Mouse (Mus musculus): ENCODE results near the gene Pbx4. TPM values are rescaled to one million over a fixed set of nuclear protein-coding genes. Genes with fewer than 3 reads are reported as not detected.

Pbx4 gene
- polyA plus RNA-seq, 1 experiment from 2014 or later = 42.5 TPM

GRCm38 (mm10) chr8:69893863-69894262, 61.6 kb downstream of the Pbx4 start:
- peaks cover 18% of the 10 kb centered on the region for H3K27me3 ChIP-seq (ENCODE audit: control insufficient read depth, insufficient read depth, low read length)
- H3K9ac ChIP-seq (ENCODE audit: low read depth, low read length) = no peak overlapping the region
- no peak overlapping the region for H3K4me3 ChIP-seq (ENCODE audit: low read depth, low read length)
- no peak overlapping the region for H3K4me2 ChIP-seq (replicated peaks; ENCODE audit: low read depth, low read length)
- WGBS = 40% methylated on average over 17 of the region's 17 CpGs
- H3K9me3 ChIP-seq (ENCODE audit: control insufficient read depth, low read length) = no peaks in the 10 kb centered on the region
- 0 out of 2 replicates have a peak, but pooled peaks cover 4% of the 10 kb centered on the region for H3K36me3 ChIP-seq (ENCODE audit: control insufficient read depth, insufficient read depth, low read length)
- DNase-seq (ENCODE audit: low spot score) (peak; percentile 84), ATAC-seq (ENCODE audit: low FRiP score) (peak; percentile 11; the same call in 1 of the 2 replicates)
- H3K27ac ChIP-seq (ENCODE audit: low read depth, low read length) = no peak overlapping the region
- H3K4me1 ChIP-seq (replicated peaks; ENCODE audit: control insufficient read depth, insufficient read depth, low read length) = peaks cover 5% of the 10 kb centered on the region

DNA sequence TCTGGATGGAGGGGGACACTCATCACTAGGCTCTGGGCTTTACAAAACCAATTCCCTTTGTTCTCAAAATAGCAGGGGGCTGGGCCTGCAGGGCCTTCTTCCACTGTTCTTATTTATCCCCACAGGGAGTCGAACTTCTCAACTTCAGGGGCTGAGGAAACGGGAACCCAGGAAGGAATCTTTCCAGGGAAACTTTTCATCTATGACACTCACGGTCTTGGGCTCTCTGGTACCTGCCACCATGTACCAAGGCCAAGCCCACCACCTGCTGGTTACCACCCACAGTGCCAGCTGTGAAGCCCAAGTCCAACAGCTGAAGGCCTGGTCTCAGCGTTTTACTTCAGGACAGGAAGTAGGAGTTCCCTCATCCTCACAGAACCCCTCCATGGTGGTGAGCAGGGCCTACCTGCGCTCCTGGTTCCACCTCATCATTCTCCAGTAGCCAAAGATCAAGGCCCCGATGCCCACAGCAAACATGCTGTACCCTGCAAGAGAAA, 62.6 kb downstream of the Pbx4 start:
- Histone ChIP-seq H3K4me3 (ENCODE audit: low read depth, low read length) (no peak overlapping the region), H3K27ac (ENCODE audit: low read depth, low read length) (no peak overlapping the region), H3K36me3 (ENCODE audit: control insufficient read depth, insufficient read depth, low read length) (0 out of 2 replicates have a peak, but pooled peaks cover 4% of the 10 kb centered on the region), H3K27me3 (ENCODE audit: control insufficient read depth, insufficient read depth, low read length) (peaks cover 7% of the 10 kb centered on the region), H3K9me3 (ENCODE audit: control insufficient read depth, low read length) (no peaks in the 10 kb centered on the region), H3K9ac (ENCODE audit: low read depth, low read length) (no peak overlapping the region), H3K4me1 (replicated peaks; ENCODE audit: control insufficient read depth, insufficient read depth, low read length) (no peaks in the 10 kb centered on the region), H3K4me2 (replicated peaks; ENCODE audit: low read depth, low read length) (no peak overlapping the region)
- DNase-seq (ENCODE audit: low spot score) = no peak
- WGBS = 53% methylated on average over 6 of the region's 6 CpGs
- ATAC-seq (ENCODE audit: low FRiP score) = no peak

DNA sequence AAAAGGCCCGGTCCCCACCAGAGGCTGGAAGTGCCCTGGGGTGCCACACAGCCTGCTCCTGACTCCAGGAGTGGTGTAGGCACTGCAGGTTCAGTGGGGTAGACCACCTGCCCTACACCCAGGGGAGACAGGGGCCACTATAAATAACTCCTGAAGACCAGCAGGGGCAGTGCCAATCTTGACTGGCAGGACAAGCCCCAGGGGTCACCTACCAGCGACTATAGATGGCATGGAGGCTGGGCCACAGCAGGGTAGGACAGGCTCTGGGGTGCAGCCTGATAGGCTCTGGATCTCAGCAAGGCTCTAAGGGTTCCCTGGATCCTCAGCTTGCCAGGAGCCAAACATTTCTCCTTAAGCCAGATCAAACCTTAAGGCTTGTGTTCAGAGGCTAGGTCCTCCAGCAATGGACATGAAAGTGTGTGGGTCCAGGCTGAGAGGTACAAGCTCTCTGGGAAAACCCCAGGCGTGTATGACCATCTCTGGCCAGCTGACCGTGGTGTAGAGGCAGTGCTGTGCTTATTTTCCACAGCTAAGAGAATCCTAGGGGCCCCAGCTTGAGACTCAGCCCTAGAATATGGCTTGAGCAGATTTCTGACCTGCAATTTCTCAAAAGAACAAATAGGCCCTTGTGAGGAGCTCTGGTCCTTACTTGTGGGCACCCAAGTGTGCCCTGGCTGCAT, 63.6 kb downstream of the Pbx4 start:
- 0 out of 2 replicates have a peak, but pooled peaks cover 2% of the 10 kb centered on the region for H3K4me1 ChIP-seq (replicated peaks; ENCODE audit: control insufficient read depth, insufficient read depth, low read length)
- WGBS = 69% methylated on average over 4 of the region's 4 CpGs
- no peak overlapping the region for H3K27ac ChIP-seq (ENCODE audit: low read depth, low read length)

DNA sequence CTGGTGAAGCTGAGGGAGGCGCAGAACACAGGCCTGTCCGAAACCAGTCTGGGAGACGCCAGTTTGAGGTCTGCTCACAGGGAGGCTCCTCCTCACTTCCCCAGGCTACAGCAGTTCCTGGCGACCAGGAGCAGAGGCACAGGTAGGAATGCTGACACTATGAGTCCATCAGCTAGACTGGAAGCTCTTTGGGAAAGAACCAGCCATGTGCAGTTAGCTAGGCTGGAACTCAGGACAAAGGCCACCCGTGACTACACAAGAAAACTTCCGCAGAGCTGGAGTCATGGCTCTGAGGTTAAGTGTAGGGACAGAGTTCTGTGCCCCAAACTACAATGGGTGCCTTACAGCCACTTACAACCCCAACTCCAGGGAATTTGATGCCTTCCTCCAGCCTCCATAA, 65.6 kb downstream of the Pbx4 start:
- no peak overlapping the region for H3K4me2 ChIP-seq (replicated peaks; ENCODE audit: low read depth, low read length)
- 87% methylated on average over 6 of the region's 6 CpGs for WGBS
- no peak for ATAC-seq (ENCODE audit: low FRiP score)
- no peaks in the 10 kb centered on the region for H3K27me3 ChIP-seq (ENCODE audit: control insufficient read depth, insufficient read depth, low read length)
- no peaks in the 10 kb centered on the region for H3K9me3 ChIP-seq (ENCODE audit: control insufficient read depth, low read length)
- 0 out of 2 replicates have a peak, but pooled peaks cover 5% of the 10 kb centered on the region for H3K4me1 ChIP-seq (replicated peaks; ENCODE audit: control insufficient read depth, insufficient read depth, low read length)
- no peak overlapping the region for H3K4me3 ChIP-seq (ENCODE audit: low read depth, low read length)
- H3K27ac ChIP-seq (ENCODE audit: low read depth, low read length) = no peak overlapping the region
- H3K36me3 ChIP-seq (ENCODE audit: control insufficient read depth, insufficient read depth, low read length) = 0 out of 2 replicates have a peak, but pooled peaks cover 4% of the 10 kb centered on the region
- no peak for DNase-seq (ENCODE audit: low spot score)
- H3K9ac ChIP-seq (ENCODE audit: low read depth, low read length) = no peak overlapping the region

More for the DNA sequence above, 63.6 kb downstream of the Pbx4 start:
- no peak overlapping the region for H3K4me3 ChIP-seq (ENCODE audit: low read depth, low read length)
- no peak overlapping the region for H3K4me2 ChIP-seq (replicated peaks; ENCODE audit: low read depth, low read length)
- no peak overlapping the region for H3K9ac ChIP-seq (ENCODE audit: low read depth, low read length)
- 0 out of 2 replicates have a peak, but pooled peaks cover 4% of the 10 kb centered on the region for H3K36me3 ChIP-seq (ENCODE audit: control insufficient read depth, insufficient read depth, low read length)
- no peaks in the 10 kb centered on the region for H3K27me3 ChIP-seq (ENCODE audit: control insufficient read depth, insufficient read depth, low read length)
- ATAC-seq (ENCODE audit: low FRiP score) (no peak), DNase-seq (ENCODE audit: low spot score) (no peak)
- no peaks in the 10 kb centered on the region for H3K9me3 ChIP-seq (ENCODE audit: control insufficient read depth, low read length)

DNA sequence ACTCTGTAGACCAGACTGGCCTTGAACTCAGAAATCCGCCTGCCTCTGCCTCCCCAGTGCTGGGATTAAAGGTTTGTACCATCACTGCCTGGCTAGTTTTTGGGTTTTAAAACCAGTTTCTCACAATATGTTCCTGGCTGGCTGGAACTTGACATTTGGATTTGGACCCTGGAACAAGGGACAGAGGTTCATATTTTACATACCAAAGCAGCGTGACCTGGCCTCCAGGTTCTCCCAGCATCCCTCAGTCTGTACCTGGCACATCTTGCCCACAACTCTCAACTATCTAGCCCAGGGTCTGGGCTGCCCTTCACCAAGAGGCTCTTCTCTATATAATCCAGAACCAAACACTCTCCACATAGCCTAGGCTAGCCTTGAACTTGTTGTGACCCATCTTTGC, 67.6 kb downstream of the Pbx4 start:
- Histone ChIP-seq H3K9ac (ENCODE audit: low read depth, low read length) (no peak overlapping the region), H3K36me3 (ENCODE audit: control insufficient read depth, insufficient read depth, low read length) (no peaks in the 10 kb centered on the region), H3K4me2 (replicated peaks; ENCODE audit: low read depth, low read length) (no peak overlapping the region), H3K27ac (ENCODE audit: low read depth, low read length) (no peak overlapping the region), H3K4me1 (replicated peaks; ENCODE audit: control insufficient read depth, insufficient read depth, low read length) (0 out of 2 replicates have a peak, but pooled peaks cover 5% of the 10 kb centered on the region), H3K4me3 (ENCODE audit: low read depth, low read length) (no peak overlapping the region), H3K9me3 (ENCODE audit: control insufficient read depth, low read length) (no peaks in the 10 kb centered on the region), H3K27me3 (ENCODE audit: control insufficient read depth, insufficient read depth, low read length) (no peaks in the 10 kb centered on the region)
- no peak for DNase-seq (ENCODE audit: low spot score)
- ATAC-seq (ENCODE audit: low FRiP score) = no peak
- 91% methylated on average over 2 of the region's 2 CpGs for WGBS

GRCm38 (mm10) chr8:69900895-69901451, 68.7 kb downstream of the Pbx4 start:
- peak overlapping the region; percentile 66 for H3K4me3 ChIP-seq (ENCODE audit: low read depth, low read length)
- H3K36me3 ChIP-seq (ENCODE audit: control insufficient read depth, insufficient read depth, low read length) = no peaks in the 10 kb centered on the region
- peak overlapping the region; percentile 75 for H3K27ac ChIP-seq (ENCODE audit: low read depth, low read length)
- peak overlapping the region; percentile 77 for H3K9ac ChIP-seq (ENCODE audit: low read depth, low read length)
- H3K9me3 ChIP-seq (ENCODE audit: control insufficient read depth, low read length) = no peaks in the 10 kb centered on the region
- no peak for DNase-seq (ENCODE audit: low spot score)
- H3K4me1 ChIP-seq (replicated peaks; ENCODE audit: control insufficient read depth, insufficient read depth, low read length) = 0 out of 2 replicates have a peak, but pooled peaks cover 5% of the 10 kb centered on the region
- peak overlapping the region; percentile 62 for H3K4me2 ChIP-seq (replicated peaks; ENCODE audit: low read depth, low read length)
- no peaks in the 10 kb centered on the region for H3K27me3 ChIP-seq (ENCODE audit: control insufficient read depth, insufficient read depth, low read length)
- ATAC-seq (ENCODE audit: low FRiP score) = peak; percentile 4; the same call in 1 of the 2 replicates
- 18% methylated on average over 12 of the region's 12 CpGs for WGBS

- Histone ChIP-seq H3K27me3 (ENCODE audit: control insufficient read depth, insufficient read depth, low read length) (no peaks in the 10 kb centered on the region), H3K9me3 (ENCODE audit: control insufficient read depth, low read length) (no peaks in the 10 kb centered on the region), H3K4me2 (replicated peaks; ENCODE audit: low read depth, low read length) (peak overlapping the region; percentile 62), H3K36me3 (ENCODE audit: control insufficient read depth, insufficient read depth, low read length) (no peaks in the 10 kb centered on the region), H3K27ac (ENCODE audit: low read depth, low read length) (peak overlapping the region; percentile 75), H3K4me3 (ENCODE audit: low read depth, low read length) (peak overlapping the region; percentile 66), H3K9ac (ENCODE audit: low read depth, low read length) (peak overlapping the region; percentile 77), H3K4me1 (replicated peaks; ENCODE audit: control insufficient read depth, insufficient read depth, low read length) (0 out of 2 replicates have a peak, but pooled peaks cover 5% of the 10 kb centered on the region)
- ATAC-seq (ENCODE audit: low FRiP score) (peak; percentile 72), DNase-seq (ENCODE audit: low spot score) (peak; percentile 98)
- 3% methylated on average over 41 of the region's 41 CpGs for WGBS
Observed at GRCm38 (mm10) chr8:69901484-69902162, 69.3 kb downstream of the Pbx4 start.

DNA sequence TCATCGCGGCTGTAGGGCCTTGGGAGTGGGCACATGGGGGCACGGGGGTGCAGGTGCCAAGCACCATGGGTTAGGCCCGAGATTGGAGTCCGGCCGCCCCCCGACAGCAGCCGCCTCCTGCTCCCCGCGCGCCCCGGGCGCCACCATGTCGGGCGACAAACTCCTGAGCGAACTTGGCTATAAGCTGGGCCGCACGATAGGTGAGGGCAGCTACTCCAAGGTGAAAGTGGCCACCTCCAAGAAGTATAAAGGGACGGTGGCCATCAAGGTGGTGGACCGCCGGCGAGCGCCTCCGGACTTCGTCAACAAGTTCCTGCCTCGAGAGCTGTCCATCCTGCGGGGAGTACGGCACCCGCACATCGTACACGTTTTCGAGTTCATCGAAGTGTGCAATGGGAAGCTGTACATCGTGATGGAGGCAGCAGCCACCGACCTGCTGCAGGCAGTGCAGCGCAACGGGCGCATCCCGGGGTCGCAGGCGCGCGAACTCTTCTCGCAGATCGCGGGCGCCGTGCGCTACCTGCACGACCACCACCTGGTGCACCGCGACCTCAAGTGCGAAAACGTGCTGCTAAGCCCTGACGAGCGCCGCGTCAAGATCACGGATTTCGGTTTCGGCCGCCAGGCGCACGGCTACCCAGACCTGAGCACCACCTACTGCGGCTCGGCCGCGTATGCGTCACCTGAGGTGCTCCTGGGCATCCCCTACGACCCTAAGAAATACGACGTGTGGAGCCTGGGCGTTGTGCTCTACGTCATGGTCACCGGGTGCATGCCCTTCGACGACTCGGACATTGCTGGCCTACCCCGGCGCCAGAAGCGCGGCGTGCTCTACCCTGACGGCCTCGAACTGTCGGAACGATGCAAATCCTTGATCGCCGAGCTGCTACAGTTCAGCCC, 70.1 kb downstream of the Pbx4 start, which contains the start of the genes Tssk6, Ndufa13 and Yjefn3:
TSS of gene Tssk6 (plus strand) at position 22 of the 900 bp plus-strand sequence.
TSS of gene Ndufa13 (minus strand) at position 396 of the 900 bp plus-strand sequence.
TSS of gene Yjefn3 (minus strand) at position 550 of the 900 bp plus-strand sequence.
- 7% methylated on average over 89 of the region's 89 CpGs for WGBS
- no peaks in the 10 kb centered on the region for H3K36me3 ChIP-seq (ENCODE audit: control insufficient read depth, insufficient read depth, low read length)
- peak; percentile 7 for ATAC-seq (ENCODE audit: low FRiP score)
- 0 out of 2 replicates have a peak, but pooled peaks cover 5% of the 10 kb centered on the region for H3K4me1 ChIP-seq (replicated peaks; ENCODE audit: control insufficient read depth, insufficient read depth, low read length)
- no peak for DNase-seq (ENCODE audit: low spot score)
- H3K9ac ChIP-seq (ENCODE audit: low read depth, low read length) = peak within 1 kb of the TSS; percentile 77
- peak within 1 kb of the TSS; percentile 75 for H3K27ac ChIP-seq (ENCODE audit: low read depth, low read length)
- H3K4me2 ChIP-seq (replicated peaks; ENCODE audit: low read depth, low read length) = peak within 1 kb of the TSS; percentile 62
- H3K9me3 ChIP-seq (ENCODE audit: control insufficient read depth, low read length) = no peaks in the 10 kb centered on the region
- H3K27me3 ChIP-seq (ENCODE audit: control insufficient read depth, insufficient read depth, low read length) = no peaks in the 10 kb centered on the region
- peak within 1 kb of the TSS; percentile 66 for H3K4me3 ChIP-seq (ENCODE audit: low read depth, low read length)

All from hindbrain, embryonic 11.5 days (tissue).